Mouse (Mus musculus) heart, adult 11 months (tissue): ENCODE results near the gene Hscb.
A peak's percentile ranks its signal among the peaks of the same experiment; 100 is the strongest.

Experiments used
- DNase-seq: peaks from one replicate; pipeline ENCODE4 v3.0.0; 2022

The Hscb gene

DNA sequence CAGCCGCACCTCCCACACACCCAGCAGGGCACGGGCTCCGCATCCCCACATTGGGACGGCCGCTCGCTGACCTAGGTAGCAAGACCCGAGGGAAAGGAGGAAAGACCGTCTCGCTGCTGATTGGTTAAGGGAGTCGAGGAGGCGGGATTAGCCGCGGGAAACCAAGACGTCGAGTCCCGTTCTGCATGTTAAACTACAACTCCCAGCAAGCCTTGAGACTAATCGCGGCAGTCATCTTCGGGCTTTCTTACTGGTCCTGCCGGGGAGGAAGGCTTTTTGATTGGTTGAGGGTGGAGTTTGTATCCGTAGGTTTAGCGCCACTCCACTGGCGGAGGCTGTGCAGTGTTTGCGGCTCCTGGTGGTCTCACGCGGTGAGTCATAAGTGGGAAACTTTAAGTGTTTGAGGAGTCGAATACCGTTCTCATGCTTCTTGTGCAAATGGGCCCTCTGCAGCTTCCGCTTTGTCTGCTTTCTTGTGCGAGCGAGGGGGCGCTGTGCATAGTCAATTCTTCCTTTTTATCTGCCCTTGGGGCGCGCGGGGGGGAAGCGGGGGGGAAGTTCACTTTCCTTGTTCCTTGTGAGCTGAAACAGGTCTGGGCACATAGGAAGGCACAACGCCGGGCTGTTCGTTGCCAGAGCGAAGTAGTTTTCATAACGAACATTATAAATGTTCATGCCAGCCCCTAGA lies at the start of gene Hscb, which contains the start of gene Chek2:
TSS of gene Hscb (minus strand) at position 100 of the 688 bp plus-strand sequence.
TSS of gene Chek2 (plus strand) at position 302 of the 688 bp plus-strand sequence.
- DNase-seq = peak; percentile 100

- DNase-seq = peak; percentile 52
These were observed 49.0 kb upstream of the Hscb start for GRCm38 (mm10) chr5:110888596-110888995.

DNA sequence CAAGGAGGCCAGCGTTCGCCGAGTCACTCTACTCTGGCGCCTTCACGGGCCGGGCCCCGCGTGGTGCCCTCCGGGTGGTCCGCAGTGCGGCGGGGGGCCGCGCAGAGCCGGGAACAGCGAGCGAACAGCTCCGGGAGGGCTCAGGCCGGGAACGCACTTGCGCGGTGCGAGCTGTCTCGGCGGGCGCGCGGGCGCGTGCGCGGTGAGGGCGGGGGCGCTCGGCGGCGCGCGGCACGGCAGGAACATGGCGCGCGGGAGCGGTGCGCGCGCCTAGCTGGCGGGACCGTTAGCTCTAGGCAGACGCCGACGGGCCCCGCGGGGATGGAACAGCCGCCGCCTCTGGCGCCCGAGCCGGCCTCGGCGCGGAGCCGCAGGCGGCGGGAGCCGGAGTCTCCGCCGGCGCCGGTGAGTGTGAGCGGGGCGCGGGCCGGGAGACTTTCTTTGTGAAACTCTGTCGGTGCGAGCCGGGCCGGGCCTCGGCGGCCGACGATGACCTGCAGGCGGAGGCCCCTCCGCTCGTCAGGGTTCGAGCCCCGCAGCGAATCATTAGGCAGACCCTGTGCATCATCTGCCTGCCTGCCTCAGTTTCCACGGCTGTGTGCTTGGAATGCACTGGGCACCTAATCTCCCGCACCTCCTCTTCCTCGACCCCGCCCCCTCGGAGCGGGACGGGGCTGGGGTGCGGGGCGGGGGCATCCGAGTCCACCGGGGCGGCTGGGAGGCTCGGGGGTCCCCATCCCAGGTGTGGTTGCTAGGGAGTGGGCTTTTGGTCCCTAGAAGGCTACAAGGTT lies 40.2 kb upstream of the Hscb start, which contains the start of gene Ttc28:
TSS of gene Ttc28 (plus strand) at position 220 of the 791 bp plus-strand sequence.
- DNase-seq = peak; percentile 99

DNA sequence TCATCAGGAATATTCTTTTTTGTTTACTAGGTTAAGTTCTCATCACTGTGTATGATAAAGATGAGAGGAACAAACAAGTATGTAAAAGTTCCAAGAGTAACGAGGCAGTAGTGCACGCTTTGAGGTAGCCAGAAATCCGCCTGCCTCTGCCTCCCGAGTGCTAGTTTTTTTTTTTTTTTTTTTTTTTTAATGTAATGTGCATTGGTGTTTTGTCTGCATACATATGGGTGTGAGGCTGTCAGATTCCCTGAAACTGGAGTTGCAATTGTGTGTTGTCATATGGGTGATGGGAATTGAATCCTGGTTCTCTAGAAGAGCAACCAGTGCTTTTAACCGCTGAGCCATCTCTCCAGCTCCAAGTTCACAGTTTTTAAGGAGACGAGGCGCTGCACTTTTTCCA lies 39.5 kb upstream of the Hscb start:
- no peak for DNase-seq

GRCm38 (mm10) chr5:110878526-110878925 lies 38.9 kb upstream of the Hscb start:
- DNase-seq = peak; percentile 87

DNA sequence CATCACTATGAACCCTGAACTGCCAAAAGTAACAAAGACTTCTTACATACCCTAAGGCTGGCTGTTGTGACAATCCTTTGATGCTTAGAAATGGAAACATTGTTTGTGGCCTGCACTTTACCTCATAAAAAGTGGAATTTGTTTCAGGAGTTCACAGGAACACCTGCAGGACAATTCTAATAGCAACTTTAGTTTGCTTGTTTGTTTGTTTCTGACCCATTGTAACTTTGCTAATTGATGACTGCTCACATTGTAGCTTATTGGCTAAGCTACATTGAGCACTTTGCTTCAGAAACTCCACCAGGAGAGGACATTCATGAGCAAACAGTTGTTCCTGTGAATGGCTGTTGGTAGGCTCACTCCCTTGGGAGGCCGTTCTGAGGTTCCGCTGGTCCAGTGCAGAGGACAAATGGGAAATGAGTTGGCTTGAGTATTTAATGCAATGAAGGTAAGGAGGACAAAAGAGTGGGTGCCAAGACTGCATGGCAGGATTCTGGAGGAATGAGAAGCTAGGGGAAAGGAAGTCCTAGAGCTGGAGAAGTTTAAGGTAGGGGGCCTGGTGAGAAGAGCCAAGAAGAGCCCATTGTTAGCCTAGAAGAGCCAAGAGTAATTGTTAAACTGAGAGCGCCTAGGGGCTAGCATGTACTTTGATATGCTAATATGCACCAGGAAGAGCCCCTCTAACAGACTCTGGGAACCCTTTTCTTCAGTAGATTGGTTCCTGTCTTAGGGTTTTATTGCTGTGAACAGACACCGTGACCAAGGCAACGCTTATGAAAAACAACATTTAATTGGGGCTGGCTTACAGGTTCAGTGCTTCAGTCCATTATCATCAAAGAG lies 38.3 kb upstream of the Hscb start:
- DNase-seq = peak; percentile 48

GRCm38 (mm10) chr5:110875286-110875685 lies 35.7 kb upstream of the Hscb start:
- peak; percentile 85 for DNase-seq

DNA sequence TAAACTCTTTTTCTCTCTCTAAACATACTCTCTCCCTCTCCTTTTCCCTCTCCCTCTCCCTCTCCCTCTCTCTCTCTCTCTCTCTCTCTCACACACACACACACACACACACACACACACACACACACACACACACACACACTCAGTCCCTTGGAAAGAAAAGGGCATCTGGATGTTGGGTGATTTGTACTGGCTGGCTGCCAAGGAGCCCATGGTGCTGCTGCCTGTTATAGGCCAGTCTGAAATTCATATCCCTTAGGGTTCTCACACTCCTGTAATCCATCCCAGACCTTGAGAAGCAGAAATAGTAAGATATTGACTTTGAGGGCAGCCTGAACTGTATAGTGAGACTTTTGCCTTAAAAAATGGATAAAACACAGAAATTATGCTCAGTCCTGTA lies 35.1 kb upstream of the Hscb start:
- DNase-seq = peak; percentile 73

DNA sequence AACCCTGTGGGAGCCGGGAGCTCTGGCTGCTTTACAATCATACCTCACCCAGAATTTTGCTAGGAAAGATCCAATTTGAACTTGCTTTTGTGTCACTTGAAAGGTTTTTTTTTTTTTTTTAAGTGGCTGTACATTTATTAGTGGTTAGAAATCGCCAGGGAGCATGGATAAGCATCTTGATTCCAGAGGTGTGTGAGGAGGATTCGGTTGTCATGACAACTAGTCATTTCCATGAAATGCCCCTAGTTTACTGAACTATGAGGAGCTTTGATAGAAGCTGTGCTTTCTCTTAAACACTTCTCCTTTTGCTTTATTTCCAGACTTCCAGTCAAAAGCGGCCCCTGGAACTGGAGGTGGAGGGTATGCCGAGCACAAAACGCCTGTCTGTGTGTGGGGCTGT lies 33.6 kb upstream of the Hscb start:
- peak; percentile 15 for DNase-seq

GRCm38 (mm10) chr5:110869242-110869669 lies 29.7 kb upstream of the Hscb start:
- DNase-seq = peak; percentile 94

DNA sequence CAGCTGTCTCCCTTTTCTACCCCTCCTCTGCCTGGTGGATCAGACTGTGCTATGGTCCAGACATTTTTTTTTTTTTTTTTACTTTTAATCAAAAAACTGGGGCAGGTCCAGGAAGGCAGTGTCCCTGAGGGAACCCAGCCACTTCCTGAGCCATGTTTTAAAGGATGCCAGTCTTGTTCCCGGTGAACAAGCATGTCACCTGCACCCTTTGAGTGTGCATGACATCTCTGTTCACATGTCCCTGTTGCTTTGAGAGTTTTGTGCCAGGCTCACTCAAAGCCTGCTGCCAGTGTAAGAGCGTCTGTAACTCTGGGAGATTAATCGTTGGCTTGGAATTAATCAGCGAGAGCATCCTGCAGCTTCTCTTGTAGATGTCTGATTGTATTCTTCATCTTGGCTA lies 28.9 kb upstream of the Hscb start:
- no peak for DNase-seq

- DNase-seq = peak; percentile 92
These were observed 20.9 kb upstream of the Hscb start for GRCm38 (mm10) chr5:110860445-110860844.

DNA sequence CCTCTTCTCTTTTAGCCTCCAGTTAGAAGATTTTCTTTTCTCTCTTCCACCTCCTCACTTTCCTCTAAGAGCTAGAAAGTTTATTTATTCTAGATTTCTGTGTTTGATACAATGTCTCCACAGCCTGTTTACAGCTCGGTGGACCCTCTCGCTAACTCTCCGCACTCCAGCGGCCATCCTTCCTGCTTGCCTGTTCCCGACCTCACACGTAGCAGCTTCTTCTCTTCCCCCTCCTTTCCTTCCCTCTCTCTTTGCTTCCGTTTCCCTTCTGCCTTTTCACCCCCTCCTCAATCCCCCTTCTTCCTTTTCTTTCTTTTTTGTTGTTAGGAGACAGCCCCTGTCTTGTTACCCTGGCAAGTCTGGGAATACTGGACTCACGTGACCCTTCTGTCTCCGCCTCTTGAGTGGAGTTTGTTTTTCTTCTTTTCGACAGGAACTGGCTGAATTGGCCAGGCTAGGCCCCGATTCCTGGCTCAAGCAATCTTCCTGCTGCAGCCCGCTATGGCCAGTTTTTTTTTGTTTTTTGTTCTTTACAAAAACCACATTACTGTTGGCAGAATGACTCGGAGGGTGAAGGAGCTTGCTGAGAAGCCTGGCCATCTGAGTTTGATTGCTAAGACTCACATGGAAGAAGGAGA lies 19.6 kb upstream of the Hscb start:
- DNase-seq = peak; percentile 99

DNA sequence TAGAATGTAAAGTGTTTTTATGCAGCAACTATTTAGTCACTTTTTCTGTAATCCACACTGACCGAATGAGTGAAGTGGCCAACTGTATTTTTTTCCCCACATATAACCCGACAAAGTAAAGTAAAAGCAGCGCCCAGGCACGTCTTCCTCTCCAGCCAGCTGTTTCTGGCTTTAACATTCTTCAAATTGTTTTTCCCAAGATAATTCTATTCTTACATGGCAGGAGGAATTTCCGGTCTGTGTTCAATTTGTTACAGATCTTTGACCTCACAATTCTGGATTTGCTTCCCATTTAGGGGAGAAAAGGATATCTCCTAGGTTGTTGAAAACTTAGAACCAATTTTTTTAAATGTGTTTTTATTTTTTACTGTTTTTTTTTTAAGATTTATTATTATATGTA lies 17.5 kb upstream of the Hscb start:
- DNase-seq = peak; percentile 93

GRCm38 (mm10) chr5:110852990-110853389 lies 13.4 kb upstream of the Hscb start:
- DNase-seq = peak; percentile 35

DNA sequence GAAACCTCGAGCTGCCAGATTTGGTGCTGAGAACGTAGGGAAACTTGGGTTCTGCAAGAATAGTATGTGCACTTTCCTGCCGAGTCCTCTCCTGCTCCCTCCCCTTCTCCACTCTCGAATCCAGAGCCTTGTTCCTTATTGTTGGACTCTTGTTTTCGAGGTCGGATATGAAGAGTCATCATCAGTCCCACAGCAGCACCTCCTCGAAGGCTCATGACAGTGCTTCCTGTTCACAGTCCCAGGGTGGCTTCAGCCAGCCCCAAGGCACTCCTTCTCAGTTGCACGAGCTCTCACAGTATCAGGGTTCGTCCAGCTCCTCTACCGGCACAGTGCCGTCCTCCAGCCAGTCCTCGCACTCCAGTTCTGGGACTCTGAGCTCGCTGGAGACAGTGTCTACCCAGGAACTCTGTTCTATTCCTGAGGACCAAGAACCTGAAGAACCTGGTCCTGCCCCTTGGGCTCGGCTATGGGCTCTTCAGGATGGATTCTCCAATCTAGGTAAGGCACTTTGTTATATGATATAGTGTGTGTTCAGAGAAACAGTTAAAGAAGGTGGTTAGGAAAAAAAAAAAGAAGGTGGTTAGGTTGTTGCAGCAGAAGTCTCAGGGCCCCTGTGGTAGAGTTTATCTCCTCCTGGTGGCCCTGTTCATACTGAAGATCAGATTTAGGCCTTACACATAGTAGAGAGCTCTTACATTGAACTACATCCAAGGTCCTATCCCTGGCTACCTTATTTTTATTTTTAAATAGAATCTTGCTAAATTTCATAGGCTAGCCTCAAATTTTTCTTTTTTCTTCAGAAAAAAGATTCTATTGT lies 1.7 kb upstream of the Hscb start:
- DNase-seq = peak; percentile 90

DNA sequence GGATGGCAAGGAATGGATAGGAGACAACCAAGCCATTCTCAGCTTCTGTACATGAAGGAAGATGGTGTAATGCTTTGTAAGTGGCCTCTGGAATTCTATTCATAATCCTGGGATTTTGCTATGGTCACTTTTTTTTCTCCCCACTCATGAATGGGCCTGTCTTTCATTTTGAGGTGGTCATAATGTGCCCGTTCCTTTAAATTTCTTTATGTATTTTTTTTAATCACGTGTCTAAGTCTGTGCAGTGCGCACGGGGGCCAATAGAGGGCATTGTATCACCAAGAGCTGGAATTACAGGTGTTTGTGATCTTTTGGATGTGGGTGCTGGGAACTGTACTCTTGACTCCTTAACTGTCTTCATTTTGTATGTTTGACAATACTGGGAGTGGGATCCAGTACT lies 888 bp upstream of the Hscb start:
- DNase-seq = peak; percentile 90

GRCm38 (mm10) chr5:110839038-110839677 lies 419 bp downstream of the Hscb start:
- no peak for DNase-seq

- peak; percentile 76 for DNase-seq
These were observed 1.6 kb downstream of the Hscb start for GRCm38 (mm10) chr5:110838016-110838415.

DNA sequence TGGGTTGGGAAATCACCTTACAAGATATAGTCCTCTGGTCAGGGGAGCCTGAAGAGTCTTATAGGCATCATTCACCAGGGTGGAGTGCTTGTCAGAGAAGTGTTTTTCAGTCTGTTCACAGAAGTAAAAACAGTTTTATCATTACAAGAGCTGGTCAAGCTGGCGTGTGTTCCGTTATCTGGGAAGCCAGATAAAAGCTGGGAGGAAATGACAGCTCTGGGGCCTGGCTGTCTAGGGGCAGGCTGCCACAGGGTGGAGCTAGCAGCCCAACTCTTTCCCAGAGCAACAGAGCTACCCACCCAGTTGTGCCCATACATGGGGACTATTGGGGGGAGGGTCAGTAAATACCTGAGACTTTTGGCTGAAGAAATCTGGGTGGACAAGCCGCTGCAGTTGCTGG lies 3.6 kb downstream of the Hscb start:
- DNase-seq = peak; percentile 96
